Mouse (Mus musculus): ENCODE measurements around the gene Pgls.

GRCm38 (mm10) chr8:71568941-71569340, 23.0 kb upstream of the Pgls start:
- TF ChIP-seq POLR2A (IDR thresholded peaks at IDR 0.05; ENCODE audit: extremely low read depth, insufficient read depth, low read length) (no peak), CTCF (IDR thresholded peaks at IDR 0.05; ENCODE audit: low read depth, low read length) (no peak)

Data from liver, adult 2 months (tissue).